Mouse (Mus musculus) ES-E14 (cell line): Measurements from ENCODE around the gene Eif3i. TPM values are rescaled to one million over a fixed set of nuclear protein-coding genes. Genes with fewer than 3 reads are reported as not detected.

Experiments used
- DNase-seq: peaks from one replicate; pipeline ENCODE4 v3.0.0-alpha.2; 2013; ENCODE audit warnings: low read depth, low spot score
- H3K27ac ChIP-seq: 2 replicates; pipeline ENCODE4 v1.5.1; 2012; ENCODE audit warnings: low read depth, mild to moderate bottlenecking, low read length, moderate library complexity, mixed read lengths; ENCODE audit not compliant: poor library complexity, insufficient read depth, severe bottlenecking
- H3K36me3 ChIP-seq: 2 replicates; pipeline ENCODE4 v1.6.1; 2012; ENCODE audit warnings: mild to moderate bottlenecking, low read length, moderate library complexity, mixed read lengths; ENCODE audit not compliant: control insufficient read depth, poor library complexity, insufficient read depth, severe bottlenecking
- H3K4me1 ChIP-seq, 2 experiments: fragments of 150-350 bp in 1 of 2; sonication (generic) in 1 of 2; 2 replicates each; pipeline ENCODE4 v1.6.1; 2012; ENCODE audit warnings: low read length in 2 of 2, mild to moderate bottlenecking in 1 of 2, mixed read lengths in 1 of 2; ENCODE audit not compliant: control insufficient read depth in 2 of 2, insufficient read depth in 2 of 2, poor library complexity in 1 of 2
- H3K4me3 ChIP-seq, 2 experiments: fragments of 150-350 bp in 1 of 2; sonication (generic) in 1 of 2; 2 replicates each; pipeline ENCODE4 v1.5.1; 2012; ENCODE audit warnings: low read length in 2 of 2, low read depth in 1 of 2, mild to moderate bottlenecking in 1 of 2, mixed read lengths in 1 of 2; ENCODE audit not compliant: insufficient read depth in 1 of 2, poor library complexity in 1 of 2, severe bottlenecking in 1 of 2
- H3K9ac ChIP-seq: 2 replicates; pipeline ENCODE4 v1.6.1; 2012; ENCODE audit warnings: low read depth, mild to moderate bottlenecking, low read length, mixed read lengths; ENCODE audit not compliant: poor library complexity, insufficient read depth, severe bottlenecking
- H3K9me3 ChIP-seq: fragments of 150-350 bp; sonication (generic); 2 replicates; pipeline ENCODE4 v1.6.1; 2012; ENCODE audit warnings: low read depth, mild to moderate bottlenecking, low read length; ENCODE audit not compliant: control insufficient read depth, insufficient read depth
- CHD2 ChIP-seq: IDR thresholded peaks from 2 replicates; pipeline ENCODE4 v1.6.1; 2014; ENCODE audit warnings: mild to moderate bottlenecking, low read depth, low read length, inconsistent platforms
- HCFC1 ChIP-seq: IDR thresholded peaks from 2 replicates; pipeline ENCODE4 v1.6.1; 2012; ENCODE audit warnings: low read length, inconsistent platforms, borderline replicate concordance; ENCODE audit not compliant: insufficient read depth
- MAFK ChIP-seq: IDR thresholded peaks from 2 replicates; pipeline ENCODE4 v1.6.1; 2014; ENCODE audit warnings: mild to moderate bottlenecking, low read depth, low read length, inconsistent platforms; ENCODE audit not compliant: insufficient read depth
- ZC3H11A ChIP-seq: IDR thresholded peaks from 2 replicates; pipeline ENCODE4 v1.6.1; 2012; ENCODE audit warnings: low read depth, mild to moderate bottlenecking, inconsistent platforms, low read length, borderline replicate concordance
- ZNF384 ChIP-seq: IDR thresholded peaks from 2 replicates; pipeline ENCODE4 v1.6.1; 2012; ENCODE audit warnings: low read depth, low read length, inconsistent platforms
- in situ Hi-C, 2 experiments: fragments of 600-800 bp; cut with MboI; formaldehyde crosslinking; loops; one replicate each; pipeline ENCODE4 v1.15.1; 2025; ENCODE audit warnings: low sequenced_read_pairs in 2 of 2, inconsistent platforms in 1 of 2; ENCODE audit not compliant: unreplicated experiment in 2 of 2
- total RNA-seq: library from RNA; depleted of rRNA; stranded (reverse); fragments of 300-350 nt; gene quantifications from 2 replicates; pipeline ENCODE4 v1.2.3, GENCODE M21; 2012

The Eif3i gene
- total RNA-seq, 1 experiment, result 328 TPM

DNA sequence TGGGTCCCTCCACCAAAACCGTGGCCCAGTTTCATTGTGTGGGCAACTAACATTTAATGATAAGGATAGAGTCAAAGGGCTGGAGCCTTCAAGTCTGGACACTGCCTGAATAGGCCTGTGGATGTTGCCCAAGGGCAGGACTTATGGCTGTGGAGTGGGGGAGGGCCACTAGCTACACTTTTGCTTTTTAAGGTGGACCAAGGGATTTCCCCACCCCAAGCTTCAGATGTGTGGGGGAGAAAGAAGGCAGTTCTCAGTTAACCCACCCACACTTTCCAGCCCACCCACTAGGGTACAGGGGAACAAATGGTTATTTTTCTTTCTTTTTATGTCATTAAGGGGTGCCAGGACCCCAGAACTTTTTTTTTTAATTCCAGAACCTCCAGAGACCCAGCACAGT lies 16.1 kb downstream of the Eif3i start:
- in situ Hi-C loops, result no loop called here
- Histone ChIP-seq H3K27ac (no peak overlapping the region; the same call in 1 of the 2 replicates), H3K4me3 (peak overlapping the region; percentile 58 to 59; a peak in 1 of 4 replicates), H3K9me3 (no peaks in the 10 kb centered on the region), H3K4me1 (peaks cover 0 to 13% of the 10 kb centered on the region in 2 experiments; a peak in 1 of 4 replicates), H3K9ac (no peak overlapping the region; the same call in 1 of the 2 replicates), H3K36me3 (no peaks in the 10 kb centered on the region)
- no peak for TF ChIP-seq ZC3H11A
- TF ChIP-seq MAFK, result no peak
- no peak for TF ChIP-seq ZNF384
- no peak for TF ChIP-seq CHD2
- no peak for TF ChIP-seq HCFC1
- no peak for DNase-seq

DNA sequence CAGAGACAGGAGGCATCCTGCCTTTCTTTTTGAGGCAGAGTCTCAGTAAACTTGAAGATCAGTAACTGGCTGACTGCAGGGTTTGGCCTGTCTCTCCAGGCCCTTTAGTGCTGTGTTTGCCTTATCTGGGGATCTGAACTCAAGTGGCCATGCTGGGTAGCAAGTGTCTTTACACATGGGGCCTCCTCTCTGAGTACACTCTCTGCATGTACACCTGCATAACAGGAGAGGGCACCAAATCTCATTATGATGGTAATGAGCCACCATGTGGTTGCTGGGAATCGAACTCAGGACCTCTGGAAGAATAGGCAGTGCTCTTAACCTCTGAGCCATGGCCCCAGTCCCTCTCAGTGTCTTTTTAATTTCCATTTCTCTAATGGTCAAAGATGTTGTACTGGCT lies 18.2 kb downstream of the Eif3i start:
- peak; percentile 45 for DNase-seq
- Histone ChIP-seq H3K36me3 (no peaks in the 10 kb centered on the region), H3K4me1 (peaks cover 0 to 13% of the 10 kb centered on the region in 2 experiments; a peak in 1 of 4 replicates), H3K9me3 (no peaks in the 10 kb centered on the region), H3K4me3 (no peak overlapping the region), H3K27ac (no peak overlapping the region), H3K9ac (peak overlapping the region; percentile 47; the same call in 1 of the 2 replicates)
- no peak for TF ChIP-seq MAFK
- TF ChIP-seq HCFC1, result no peak
- no peak for TF ChIP-seq CHD2
- no peak for TF ChIP-seq ZC3H11A
- no peak for TF ChIP-seq ZNF384
- in situ Hi-C loops, result no loop called here

DNA sequence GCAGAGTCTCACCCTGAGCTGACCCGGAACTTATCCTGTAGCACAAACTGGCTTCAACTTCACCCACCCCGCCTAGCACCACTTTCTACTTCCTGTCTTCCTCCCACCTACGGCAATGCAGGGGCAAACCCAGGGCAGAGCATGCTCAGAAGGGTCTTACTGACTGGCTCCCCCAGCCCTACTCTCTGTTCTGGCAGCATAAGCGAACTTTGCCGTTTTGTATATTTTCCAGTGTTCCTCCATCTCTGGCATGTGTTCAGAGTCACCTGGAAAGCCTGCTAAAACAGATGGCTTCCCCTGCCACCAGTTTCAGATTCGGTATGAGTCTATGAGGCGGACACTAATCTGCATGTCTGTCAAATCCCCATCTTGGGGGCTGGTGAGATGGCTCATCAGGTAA lies 20.1 kb downstream of the Eif3i start:
- Histone ChIP-seq H3K9ac (no peak overlapping the region; the same call in 1 of the 2 replicates), H3K9me3 (no peaks in the 10 kb centered on the region), H3K4me3 (no peak overlapping the region), H3K4me1 (peaks cover 0 to 10% of the 10 kb centered on the region in 2 experiments; a peak in 1 of 4 replicates), H3K36me3 (no peaks in the 10 kb centered on the region), H3K27ac (peak overlapping the region; percentile 16; the same call in 1 of the 2 replicates)
- DNase-seq, result peak; percentile 45
- in situ Hi-C loops, result no loop called here
- no peak for TF ChIP-seq MAFK
- TF ChIP-seq ZC3H11A, result no peak
- no peak for TF ChIP-seq HCFC1
- TF ChIP-seq ZNF384, result no peak
- TF ChIP-seq CHD2, result no peak

DNA sequence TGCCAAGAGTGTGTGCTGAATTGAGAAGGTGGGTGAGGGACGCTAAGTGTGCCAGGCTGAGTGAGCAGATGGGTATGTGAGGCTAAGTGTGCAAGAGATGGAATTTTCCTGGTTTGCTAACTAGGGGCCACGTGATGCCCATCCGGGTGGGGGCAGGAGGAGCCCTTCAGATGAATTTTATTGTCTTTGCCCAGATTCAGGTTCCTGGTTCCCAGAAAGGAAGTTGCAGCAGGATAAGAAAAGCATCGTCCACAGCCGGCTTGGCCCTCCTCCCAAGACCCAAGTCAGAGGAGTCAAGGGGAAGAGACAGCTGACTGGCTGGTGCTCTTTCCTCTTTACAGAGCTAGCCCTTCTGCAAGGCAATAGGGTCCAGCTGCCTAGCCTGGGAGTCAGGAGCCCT lies 22.0 kb downstream of the Eif3i start, which contains the start of gene Fam167b:
Fam167b (minus strand) TSS at position 84 of the 400 bp plus-strand sequence.
- H3K4me1 ChIP-seq, result peaks cover 0 to 6% of the 10 kb centered on the region in 2 experiments; a peak in 1 of 4 replicates
- TF ChIP-seq ZNF384, result no peak
- no peak for TF ChIP-seq MAFK
- no peak for TF ChIP-seq CHD2
- no peak for TF ChIP-seq ZC3H11A
- no peak for TF ChIP-seq HCFC1
- 0 out of 2 replicates have a peak within 1 kb of the TSS, but pooled peaks have one; percentile 7 for H3K9ac ChIP-seq
- in situ Hi-C loops, result no loop called here
- no peaks in the 10 kb centered on the region for H3K9me3 ChIP-seq
- no peak for DNase-seq
- H3K27ac ChIP-seq, result no peak within 1 kb of the TSS
- no peak within 1 kb of the TSS for H3K4me3 ChIP-seq
- H3K36me3 ChIP-seq, result no peaks in the 10 kb centered on the region

DNA sequence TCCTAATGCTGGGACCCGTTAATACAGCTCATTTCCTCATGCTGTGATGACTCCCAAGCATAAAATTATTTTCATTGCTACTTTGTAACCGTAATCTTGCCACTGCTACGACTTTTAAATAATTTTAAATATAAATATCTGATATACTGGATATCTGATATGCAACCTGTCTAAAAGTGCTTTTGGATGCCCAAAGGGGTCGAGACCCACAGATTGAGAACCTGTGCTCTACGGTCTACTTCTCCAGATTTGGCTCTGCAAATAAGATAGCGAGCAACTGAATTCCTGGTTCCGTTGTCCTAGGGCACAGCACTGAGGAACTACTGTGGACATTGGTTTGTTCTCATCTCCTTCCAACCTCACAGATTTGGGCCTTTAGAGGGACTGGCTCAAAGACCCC lies 22.8 kb downstream of the Eif3i start:
- in situ Hi-C loops, result no loop called here
- H3K9ac ChIP-seq, result no peak overlapping the region
- H3K9me3 ChIP-seq, result no peaks in the 10 kb centered on the region
- H3K4me3 ChIP-seq, result no peak overlapping the region
- no peaks in the 10 kb centered on the region for H3K36me3 ChIP-seq
- no peak overlapping the region for H3K27ac ChIP-seq
- peaks cover 0 to 6% of the 10 kb centered on the region in 2 experiments; a peak in 1 of 4 replicates for H3K4me1 ChIP-seq
- DNase-seq, result no peak
- no peak for TF ChIP-seq HCFC1
- TF ChIP-seq ZNF384, result no peak
- TF ChIP-seq MAFK, result no peak
- TF ChIP-seq ZC3H11A, result no peak
- peak; percentile 84 for TF ChIP-seq CHD2
